Mouse (Mus musculus): ENCODE results near the gene Rab25.

- TF ChIP-seq CTCF (IDR thresholded peaks at IDR 0.05; ENCODE audit: low read depth) (no peak), EP300 (optimal IDR thresholded peaks at IDR 0.05) (no peak)
Measured at GRCm38 (mm10) chr3:88569093-88569492, 21.0 kb upstream of the Rab25 start.

Measured in stomach, postnatal 0 days (tissue).